Mouse (Mus musculus) forebrain, embryonic 16.5 days (tissue): ENCODE data around the gene Tekt5. TPM values are rescaled to one million over a fixed set of nuclear protein-coding genes. Genes with fewer than 3 reads are reported as not detected.

Experiments
- ATAC-seq: fragments of 200-750 bp; cut with Nextera tagmentation; 2 replicates; pipeline ENCODE4 v1.8.0; 2017; ENCODE audit warnings: mild to moderate bottlenecking, moderate library complexity
- H3K27ac ChIP-seq: fragments of 300-500 bp; sonication (generic); 2 replicates; pipeline ENCODE4 v1.5.1; 2014; ENCODE audit warnings: low read length, control low read depth
- H3K27me3 ChIP-seq: fragments of 300-500 bp; sonication (generic); replicated peaks from 2 replicates; pipeline ENCODE4 v1.6.1; 2014; ENCODE audit warnings: low read length; ENCODE audit not compliant: control insufficient read depth, insufficient read depth
- H3K36me3 ChIP-seq: fragments of 300-500 bp; sonication (generic); 2 replicates; pipeline ENCODE4 v1.6.1; 2014; ENCODE audit not compliant: control insufficient read depth, insufficient read depth
- H3K4me1 ChIP-seq: fragments of 300-500 bp; sonication (generic); replicated peaks from 2 replicates; pipeline ENCODE4 v1.6.1; 2014; ENCODE audit warnings: low read length; ENCODE audit not compliant: control insufficient read depth, insufficient read depth
- H3K4me2 ChIP-seq: fragments of 300-500 bp; sonication (generic); 2 replicates; pipeline ENCODE4 v1.6.1; 2014; ENCODE audit warnings: mild to moderate bottlenecking, low read length, control low read depth
- H3K4me3 ChIP-seq: fragments of 300-500 bp; sonication (generic); replicated peaks from 2 replicates; pipeline ENCODE4 v1.5.1; 2014; ENCODE audit warnings: mild to moderate bottlenecking, low read length, control low read depth
- H3K9ac ChIP-seq: fragments of 300-500 bp; sonication (generic); replicated peaks from 2 replicates; pipeline ENCODE4 v1.6.1; 2014; ENCODE audit warnings: low read depth, low read length, control low read depth
- H3K9me3 ChIP-seq: fragments of 300-500 bp; sonication (generic); 2 replicates; pipeline ENCODE4 v1.6.1; 2016; ENCODE audit warnings: low read length; ENCODE audit not compliant: control insufficient read depth
- WGBS: fragments of 180-500 bp; shearing (Covaris S2); extraction: QIAGEN DNeasy Blood & Tissue Kit; methylation state at CpG from one replicate; pipeline ENCODE4 v1.1.7; 2014; 5-methylcytosine and 5-hydroxymethylcytosine counted together
- polyA plus RNA-seq: library from polyadenylated mRNA; unstranded; fragments of >200 nt; fragmentation: Nextera tagmentation; extraction: Ambion mirVana; gene quantifications from 2 replicates; pipeline ENCODE4 v1.2.1, GENCODE M21; 2015

The Tekt5 gene
- polyA plus RNA-seq, 1 experiment from 2014 or later = 4.1 TPM

- H3K9ac ChIP-seq = no peak overlapping the region
- H3K4me3 ChIP-seq = no peak overlapping the region
- no peaks in the 10 kb centered on the region for H3K4me1 ChIP-seq
- no peak overlapping the region for H3K27ac ChIP-seq
- no peaks in the 10 kb centered on the region for H3K36me3 ChIP-seq
- ATAC-seq = no peak
- WGBS = 90% methylated on average over 6 of the region's 6 CpGs
- H3K27me3 ChIP-seq = no peaks in the 10 kb centered on the region
- no peaks in the 10 kb centered on the region for H3K9me3 ChIP-seq
- no peak overlapping the region for H3K4me2 ChIP-seq
Measured at GRCm38 (mm10) chr16:10388634-10389365, 6.5 kb downstream of the Tekt5 start.

GRCm38 (mm10) chr16:10385261-10385660 is 10.0 kb downstream of the Tekt5 start:
- Histone ChIP-seq H3K4me3 (no peak overlapping the region), H3K9ac (no peak overlapping the region), H3K4me2 (no peak overlapping the region), H3K27ac (no peak overlapping the region), H3K27me3 (no peaks in the 10 kb centered on the region), H3K36me3 (no peaks in the 10 kb centered on the region), H3K4me1 (no peaks in the 10 kb centered on the region), H3K9me3 (no peaks in the 10 kb centered on the region)
- ATAC-seq = no peak
- WGBS = 73% methylated on average over 12 of the region's 12 CpGs

GRCm38 (mm10) chr16:10384544-10384943 is 10.7 kb downstream of the Tekt5 start:
- ATAC-seq = no peak

GRCm38 (mm10) chr16:10384060-10384497 is 11.2 kb downstream of the Tekt5 start:
- WGBS = 28% methylated on average over 8 of the region's 8 CpGs
- no peaks in the 10 kb centered on the region for H3K27me3 ChIP-seq
- H3K9me3 ChIP-seq = no peaks in the 10 kb centered on the region
- ATAC-seq = no peak
- no peak overlapping the region for H3K4me3 ChIP-seq
- H3K4me1 ChIP-seq = no peaks in the 10 kb centered on the region
- H3K27ac ChIP-seq = no peak overlapping the region
- no peaks in the 10 kb centered on the region for H3K36me3 ChIP-seq
- no peak overlapping the region for H3K9ac ChIP-seq
- 0 out of 2 replicates have a peak overlapping the region, but pooled peaks have one; percentile 9 for H3K4me2 ChIP-seq

More at GRCm38 (mm10) chr16:10384544-10384943, 10.7 kb downstream of the Tekt5 start:
- H3K4me1 ChIP-seq = no peaks in the 10 kb centered on the region
- no peak overlapping the region for H3K9ac ChIP-seq
- no peaks in the 10 kb centered on the region for H3K36me3 ChIP-seq
- H3K4me3 ChIP-seq = no peak overlapping the region
- no peak overlapping the region for H3K4me2 ChIP-seq
- 63% methylated on average over 3 of the region's 3 CpGs for WGBS
- H3K27me3 ChIP-seq = no peaks in the 10 kb centered on the region
- no peaks in the 10 kb centered on the region for H3K9me3 ChIP-seq
- H3K27ac ChIP-seq = no peak overlapping the region

GRCm38 (mm10) chr16:10379531-10379930 is 15.8 kb downstream of the Tekt5 start:
- H3K9ac ChIP-seq = no peak overlapping the region
- no peak overlapping the region for H3K4me3 ChIP-seq
- no peaks in the 10 kb centered on the region for H3K9me3 ChIP-seq
- no peaks in the 10 kb centered on the region for H3K36me3 ChIP-seq
- no peak overlapping the region for H3K27ac ChIP-seq
- H3K4me1 ChIP-seq = peaks cover 5% of the 10 kb centered on the region
- WGBS = 64% methylated on average over 2 of the region's 2 CpGs
- 0 out of 2 replicates have a peak, but pooled peaks have one; percentile 36 for ATAC-seq
- no peak overlapping the region for H3K4me2 ChIP-seq
- H3K27me3 ChIP-seq = no peaks in the 10 kb centered on the region

- Histone ChIP-seq H3K4me2 (no peak overlapping the region), H3K27me3 (no peaks in the 10 kb centered on the region), H3K9ac (no peak overlapping the region), H3K4me3 (no peak overlapping the region), H3K9me3 (no peaks in the 10 kb centered on the region), H3K27ac (no peak overlapping the region), H3K36me3 (no peaks in the 10 kb centered on the region), H3K4me1 (peaks cover 8% of the 10 kb centered on the region)
- ATAC-seq = no peak
- WGBS = 60% methylated on average over 1 of the region's 1 CpGs
Measured at GRCm38 (mm10) chr16:10377286-10377685, 18.0 kb downstream of the Tekt5 start.

GRCm38 (mm10) chr16:10374254-10375011 is 20.9 kb downstream of the Tekt5 start:
- peak overlapping the region; percentile 28 for H3K4me3 ChIP-seq
- H3K27me3 ChIP-seq = no peaks in the 10 kb centered on the region
- 18% methylated on average over 13 of the region's 13 CpGs for WGBS
- peak; percentile 83 for ATAC-seq
- H3K36me3 ChIP-seq = no peaks in the 10 kb centered on the region
- H3K4me2 ChIP-seq = peak overlapping the region; percentile 53
- H3K9me3 ChIP-seq = no peaks in the 10 kb centered on the region
- peaks cover 8% of the 10 kb centered on the region for H3K4me1 ChIP-seq
- H3K27ac ChIP-seq = no peak overlapping the region
- peak overlapping the region; percentile 27; the same call in 1 of the 2 replicates for H3K9ac ChIP-seq

- peaks cover 8% of the 10 kb centered on the region for H3K4me1 ChIP-seq
- no peaks in the 10 kb centered on the region for H3K9me3 ChIP-seq
- H3K27ac ChIP-seq = no peak overlapping the region
- no peak overlapping the region for H3K4me2 ChIP-seq
- no peak for ATAC-seq
- H3K9ac ChIP-seq = no peak overlapping the region
- no peak overlapping the region for H3K4me3 ChIP-seq
- WGBS = 81% methylated on average over 4 of the region's 4 CpGs
- no peaks in the 10 kb centered on the region for H3K36me3 ChIP-seq
- H3K27me3 ChIP-seq = no peaks in the 10 kb centered on the region
Measured at GRCm38 (mm10) chr16:10372372-10372771, 22.9 kb downstream of the Tekt5 start.

GRCm38 (mm10) chr16:10369996-10370395 is 25.3 kb downstream of the Tekt5 start:
- H3K4me2 ChIP-seq = no peak overlapping the region
- H3K9ac ChIP-seq = no peak overlapping the region
- H3K27me3 ChIP-seq = no peaks in the 10 kb centered on the region
- no peak overlapping the region for H3K4me3 ChIP-seq
- 92% methylated on average over 1 of the region's 1 CpGs for WGBS
- no peak overlapping the region for H3K27ac ChIP-seq
- peaks cover 12% of the 10 kb centered on the region for H3K4me1 ChIP-seq
- no peaks in the 10 kb centered on the region for H3K9me3 ChIP-seq
- no peaks in the 10 kb centered on the region for H3K36me3 ChIP-seq
- ATAC-seq = no peak
